Mouse (Mus musculus) adrenal gland, postnatal 4 days (tissue): ENCODE measurements at regions not wholly inside any gene's neighbourhood (a gene's known extent, or its start where the extent isn't known, plus 50 kb on each side); places are given as distances from the start of the nearest gene placed in this dataset.

Experiments used
- DNase-seq, 2 experiments: peaks; one replicate each; pipeline ENCODE4 v3.0.0; 2021 to 2022; ENCODE audit warnings: low spot score in 2 of 2, mixed read lengths in 2 of 2

DNA sequence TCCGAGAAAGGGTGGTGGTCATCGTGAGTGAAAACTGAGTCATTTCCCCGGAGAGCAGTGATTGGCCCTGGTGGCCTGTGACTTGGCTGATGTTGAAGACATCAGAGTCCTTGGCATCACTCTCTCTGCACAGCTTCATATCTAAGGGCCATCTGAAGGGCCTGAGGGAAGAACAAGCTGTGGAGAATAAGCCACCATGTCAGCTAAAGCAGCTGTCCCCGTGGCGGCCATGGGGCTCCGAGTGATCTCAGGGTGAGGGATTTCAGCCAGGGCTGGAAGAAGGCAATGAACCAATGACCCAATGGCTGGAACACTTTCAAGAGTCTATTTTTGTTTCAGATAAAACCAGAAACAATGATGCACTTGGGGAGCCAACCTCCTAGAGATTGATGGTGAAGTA lies 62.2 kb downstream of the Ttc32 start:
- no peak for DNase-seq

DNA sequence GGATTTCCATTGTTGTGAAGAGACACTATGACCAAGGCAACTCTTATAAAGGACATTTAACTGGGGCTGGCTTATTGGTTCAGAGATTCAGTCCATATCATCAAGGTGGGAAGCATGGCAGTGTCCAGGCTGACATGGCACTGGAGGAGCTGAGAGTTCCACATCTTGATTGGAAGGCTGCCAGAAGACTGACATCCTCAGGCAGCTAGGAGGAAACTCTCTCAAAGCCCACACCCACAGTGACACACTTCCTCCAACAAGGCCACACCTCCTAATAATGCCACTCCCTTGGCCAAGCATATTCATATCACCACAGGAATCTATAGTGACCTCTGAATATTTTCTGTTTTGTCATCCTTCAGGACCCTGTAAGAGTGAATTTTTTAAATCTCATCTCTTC lies 65.3 kb downstream of the Ttc32 start:
- no peak for DNase-seq

DNA sequence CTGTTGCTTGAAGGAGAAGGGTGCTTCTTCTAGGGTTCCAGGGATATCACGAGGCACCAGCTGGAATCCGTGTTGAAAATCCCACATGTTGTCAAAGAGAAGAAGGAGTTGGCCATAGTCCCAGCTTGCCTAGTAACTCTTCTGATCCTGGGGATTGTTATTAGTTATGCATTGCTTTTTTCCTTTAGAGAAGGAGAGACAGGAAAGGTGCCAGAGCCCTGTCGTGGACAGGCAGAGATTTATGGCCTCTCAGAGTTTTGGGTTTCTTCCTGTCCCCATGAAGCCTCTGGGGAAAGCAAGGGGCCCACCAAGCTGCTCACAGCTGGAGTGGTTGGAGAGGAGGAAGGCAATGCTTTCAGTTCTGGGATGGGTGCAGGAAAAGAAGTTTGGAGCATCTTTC lies 76.6 kb downstream of the Ttc32 start:
- DNase-seq, result no peak

GRCm38 (mm10) chr12:9109806-9110205 lies 80.0 kb downstream of the Ttc32 start:
- no peak for DNase-seq

DNA sequence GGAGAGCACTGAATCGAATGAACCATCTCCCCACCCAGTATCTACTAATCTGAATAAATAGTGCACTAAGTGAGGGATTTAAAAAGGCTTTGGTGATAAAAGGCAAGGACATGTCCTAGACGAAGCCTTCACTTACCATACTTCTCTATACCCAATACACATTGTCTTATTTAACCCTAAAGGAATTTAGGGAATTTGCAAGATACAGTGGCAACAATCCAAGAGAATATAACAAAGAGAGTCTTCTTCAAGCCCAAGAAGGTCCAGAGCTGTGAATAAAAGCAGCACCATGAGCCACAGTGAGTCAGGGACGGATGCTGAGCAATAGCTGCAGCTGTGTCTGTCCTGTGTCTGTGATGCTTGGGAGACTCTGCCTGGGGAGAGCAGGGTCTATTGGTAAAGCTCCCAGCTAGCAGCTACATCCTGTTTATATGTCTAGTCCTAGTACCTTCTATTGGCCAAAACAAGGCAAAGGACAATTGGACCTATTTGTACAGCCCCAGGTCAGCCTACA lies 82.4 kb downstream of the Ttc32 start:
- DNase-seq, result no peak

- no peak for DNase-seq
These were observed 83.9 kb downstream of the Ttc32 start for GRCm38 (mm10) chr12:9113652-9114051.

DNA sequence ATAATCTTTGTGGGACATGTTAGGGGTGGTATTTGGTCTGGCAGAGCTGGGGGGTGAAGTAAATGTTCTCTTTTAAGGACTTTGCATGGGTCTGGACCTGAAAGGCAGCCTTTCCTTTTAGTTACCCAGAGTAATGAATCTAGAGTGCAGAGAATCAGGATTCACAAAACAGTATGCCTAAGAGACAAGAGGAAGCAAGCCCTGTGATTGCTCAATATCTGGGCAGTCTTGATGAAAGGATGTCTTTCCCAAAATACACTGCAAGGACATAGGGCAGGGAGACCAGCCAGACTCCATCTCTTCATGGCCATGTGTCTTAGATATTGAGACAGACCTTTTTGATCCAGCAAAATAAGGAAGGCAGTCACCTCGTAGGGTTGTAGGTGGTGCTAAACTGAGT lies 84.3 kb downstream of the Ttc32 start:
- no peak for DNase-seq

GRCm38 (mm10) chr12:9118576-9118975 lies 88.8 kb downstream of the Ttc32 start:
- no peak for DNase-seq

DNA sequence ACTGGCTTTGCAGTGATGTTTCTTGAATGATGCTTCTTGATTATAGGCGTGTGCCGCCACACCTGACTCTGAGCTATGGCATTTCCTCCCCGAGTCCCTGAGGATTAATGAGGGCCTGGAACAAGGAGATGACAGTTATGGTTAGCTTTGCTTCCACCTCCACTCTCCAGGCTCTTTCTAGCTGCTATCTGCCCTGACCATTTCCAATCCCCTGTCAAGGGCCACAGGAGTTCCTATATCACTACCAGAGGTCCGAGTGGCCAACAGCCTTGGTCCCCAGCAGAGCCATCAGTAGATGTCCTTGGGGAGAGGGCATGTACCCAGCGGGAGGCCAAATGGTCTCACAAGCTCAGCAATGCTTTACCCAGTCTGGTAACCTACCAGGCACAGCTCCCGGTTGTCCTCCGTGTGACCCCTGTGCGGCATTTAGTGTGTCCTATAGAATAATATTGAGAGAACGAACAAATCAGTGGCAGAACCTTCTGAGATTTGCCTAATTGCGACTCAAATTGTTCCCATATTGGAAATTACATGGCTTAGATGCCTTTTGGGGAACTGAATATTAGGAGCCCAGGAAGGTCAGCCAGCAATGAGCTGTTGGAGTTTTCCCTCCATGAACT lies 98.2 kb downstream of the Ttc32 start:
- no peak for DNase-seq

GRCm38 (mm10) chr12:9128581-9129275 lies 98.9 kb downstream of the Ttc32 start:
- no peak for DNase-seq

DNA sequence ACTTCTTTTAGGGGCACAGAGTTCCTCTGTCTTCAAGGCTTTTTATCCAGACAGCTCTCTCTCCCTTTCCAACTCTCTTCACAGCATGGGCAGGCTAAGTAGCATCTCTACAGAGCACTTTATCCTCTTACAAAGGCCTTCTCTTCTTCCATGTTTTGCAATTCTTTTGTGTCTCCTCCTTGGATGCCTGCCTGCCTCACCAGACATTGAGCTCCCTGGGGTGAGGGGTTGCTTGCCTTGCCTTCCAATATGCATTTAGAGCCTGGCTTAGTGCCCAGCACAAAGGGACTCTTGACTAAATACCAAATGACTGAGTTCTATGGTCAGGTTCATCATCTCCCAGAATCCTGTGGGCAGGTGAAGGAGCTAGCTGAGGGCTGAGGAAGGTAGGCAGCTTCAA lies 102.8 kb downstream of the Ttc32 start:
- DNase-seq, result no peak

DNA sequence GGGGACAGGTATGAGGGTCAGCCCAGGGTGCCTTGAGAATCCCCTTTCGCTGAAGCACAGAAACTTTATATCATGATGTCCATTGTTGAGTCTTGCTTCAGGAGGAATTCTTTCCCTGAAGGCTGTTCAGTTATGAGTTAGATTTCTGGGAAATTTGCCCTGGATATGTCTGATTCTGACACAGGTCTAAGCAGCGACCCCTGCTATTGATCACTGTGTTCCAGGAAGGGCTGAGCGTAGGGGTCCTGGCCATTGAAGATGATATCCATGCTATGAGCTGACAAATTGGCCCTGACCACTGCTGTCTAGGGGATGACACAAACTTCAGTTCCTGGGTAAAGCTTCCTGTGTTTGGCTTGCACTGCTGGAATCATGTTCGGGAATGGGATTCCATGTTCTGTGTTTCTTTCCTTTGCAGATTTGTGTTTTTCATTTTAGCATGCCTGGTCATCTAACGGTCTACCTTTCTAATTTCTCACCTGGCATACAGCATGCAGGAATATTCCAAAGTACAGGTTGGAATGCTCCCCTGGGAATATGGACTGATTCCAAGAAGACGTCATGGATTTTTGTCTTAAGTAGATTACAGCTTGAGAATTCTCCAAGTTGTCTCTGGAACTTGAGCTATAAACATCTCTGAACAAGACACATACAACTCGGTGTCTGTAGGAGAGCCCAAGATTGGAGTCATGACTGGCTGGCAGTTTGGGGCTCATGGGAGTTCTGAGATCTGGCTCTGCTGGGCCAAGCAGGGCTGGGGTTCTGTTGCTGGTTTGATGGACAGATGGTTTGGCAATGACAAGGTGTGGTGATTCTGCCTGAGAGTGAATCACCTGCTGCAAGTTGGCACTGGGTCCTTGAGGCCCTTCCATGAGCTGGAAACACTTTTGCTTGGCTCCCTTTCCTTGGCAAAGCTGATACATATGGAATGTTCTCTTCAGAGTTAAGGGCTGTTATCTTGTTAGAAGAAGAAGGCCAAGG lies 104.4 kb downstream of the Ttc32 start:
- DNase-seq, result no peak

DNA sequence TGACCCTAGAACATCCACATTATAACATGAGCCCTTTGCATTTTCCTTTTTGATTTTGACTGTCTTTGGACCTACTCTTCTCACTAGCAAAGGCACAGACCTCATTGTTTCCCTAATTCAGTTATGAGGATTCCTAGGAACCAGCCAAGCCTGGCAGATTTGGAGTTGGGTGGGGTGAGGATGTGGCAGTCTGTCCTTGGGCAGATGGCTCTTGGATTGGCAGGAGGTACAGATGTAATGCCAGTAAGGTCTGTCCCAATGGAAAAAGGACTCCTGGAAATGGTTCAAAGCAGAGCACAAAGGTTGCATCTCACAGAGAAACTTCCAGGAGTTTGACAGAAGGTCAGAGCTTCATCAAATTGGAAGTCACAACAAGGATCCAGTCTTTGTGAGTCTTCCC lies 121.2 kb downstream of the Ttc32 start:
- no peak for DNase-seq

- DNase-seq, result no peak
These were observed 121.6 kb downstream of the Ttc32 start for GRCm38 (mm10) chr12:9151426-9151825.

DNA sequence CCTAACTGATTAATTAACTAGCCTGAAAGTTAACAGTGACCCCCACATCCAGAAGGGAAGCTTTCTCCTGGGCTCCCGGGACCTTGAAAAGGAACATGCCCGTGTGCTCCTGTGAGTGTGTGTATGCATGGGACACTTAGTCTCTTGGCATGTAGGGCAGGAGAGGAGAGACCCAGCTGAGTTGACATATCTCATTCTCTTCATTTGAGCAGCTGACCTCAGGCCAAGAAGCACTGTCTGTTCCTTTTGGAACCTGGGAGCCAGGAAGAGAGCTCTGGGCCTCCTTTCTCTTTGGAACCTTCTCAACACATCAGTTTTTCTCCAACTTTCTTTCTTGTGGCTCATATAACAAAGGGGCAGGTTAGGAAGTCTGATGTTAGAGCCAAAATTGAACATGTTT lies 124.7 kb downstream of the Ttc32 start:
- no peak for DNase-seq

GRCm38 (mm10) chr12:9156794-9157193 lies 127.0 kb downstream of the Ttc32 start:
- no peak for DNase-seq

DNA sequence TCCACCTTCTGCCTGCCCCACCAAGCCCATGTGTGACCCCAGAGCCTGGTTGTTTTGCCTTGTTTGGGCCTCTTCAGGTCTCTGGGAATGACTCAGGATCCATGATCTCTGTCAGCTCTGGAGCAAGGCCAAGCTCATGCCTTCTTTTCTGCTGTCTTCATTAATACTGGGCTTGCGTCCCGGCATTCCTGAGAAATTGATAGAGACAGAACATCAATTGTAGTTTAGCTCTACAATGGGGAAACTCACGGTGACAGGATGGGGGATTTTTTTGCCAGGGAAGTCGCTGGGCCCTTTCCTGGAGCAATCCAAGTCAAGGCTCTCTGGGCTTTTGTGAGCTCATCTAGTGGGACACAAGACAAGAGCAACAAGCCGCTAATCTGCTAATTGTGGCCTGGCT lies 129.0 kb downstream of the Ttc32 start:
- DNase-seq, result no peak

DNA sequence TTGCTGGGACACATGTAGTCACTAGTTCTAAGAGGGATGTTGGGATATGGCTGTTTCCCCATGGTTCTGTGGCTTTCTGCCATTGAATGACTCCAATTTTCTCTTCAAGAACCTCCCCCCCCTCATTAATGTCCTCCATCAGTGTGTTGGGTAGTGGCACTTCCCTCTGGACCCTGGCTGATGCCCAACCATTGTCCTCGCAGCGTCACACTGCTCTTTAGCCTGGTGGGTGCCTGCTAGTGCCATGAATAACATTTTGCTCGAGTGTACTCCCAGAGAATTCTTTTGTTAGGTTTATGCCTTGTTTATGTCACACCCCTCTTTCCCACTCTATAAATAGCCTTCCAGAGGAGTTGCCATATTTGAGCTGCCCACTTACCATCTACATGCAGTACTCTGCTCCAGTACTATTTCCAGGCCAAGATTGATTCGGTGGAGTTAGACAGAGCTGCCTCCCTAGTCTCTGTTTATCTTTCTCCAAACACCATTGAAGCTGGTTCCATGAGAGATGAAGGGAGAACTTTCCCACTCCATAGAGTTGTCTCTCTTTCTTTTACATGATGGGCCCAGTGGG lies 135.7 kb downstream of the Ttc32 start:
- no peak for DNase-seq

DNA sequence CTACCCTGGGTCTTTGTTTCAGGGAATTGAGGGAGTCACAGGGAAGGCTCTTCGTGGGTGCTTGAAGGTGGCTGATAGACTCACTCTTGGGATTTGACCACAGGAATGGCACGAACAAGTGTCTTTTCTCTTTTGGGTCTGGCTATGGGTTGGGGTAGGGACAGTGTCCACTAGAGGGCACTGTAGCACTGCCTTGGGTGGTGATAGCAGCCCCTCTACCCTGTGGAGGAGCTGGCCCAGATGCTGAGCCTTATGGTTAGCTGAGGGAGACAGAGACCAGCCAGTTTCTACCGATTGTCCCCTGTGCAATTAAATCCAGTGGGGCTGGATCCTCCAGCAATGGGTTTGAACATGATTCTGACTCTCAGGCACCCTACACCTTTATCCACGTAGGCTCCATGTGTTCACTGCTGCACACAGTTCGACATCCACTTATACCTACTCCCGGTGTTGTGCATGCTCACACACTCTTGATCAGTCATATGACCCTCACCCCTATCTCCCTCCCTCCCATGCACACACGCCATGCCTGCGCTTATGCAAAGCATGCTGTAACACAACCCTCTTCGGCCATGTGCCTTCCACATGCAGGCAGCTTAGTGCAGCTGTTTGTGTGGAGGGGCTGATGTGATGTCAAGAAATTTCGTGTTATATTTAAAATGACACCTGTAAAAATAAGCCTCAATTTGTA lies 136.6 kb downstream of the Ttc32 start:
- no peak for DNase-seq

- DNase-seq, result no peak
These were observed 139.2 kb downstream of the Ttc32 start for GRCm38 (mm10) chr12:9169008-9169407.

GRCm38 (mm10) chr12:9173680-9174079 lies 143.9 kb downstream of the Ttc32 start:
- DNase-seq, result no peak
